22 mouse cellular contexts compared by ENCODE assay signal in genomic region chr11:108345321-108345720, GRCm38 (mm10). TPM values are rescaled to one million over a fixed set of nuclear protein-coding genes. Genes with fewer than 3 reads are reported as not detected.
DNase-seq lines count a peak whose midpoint lies in the region; ATAC-seq and TF ChIP-seq lines count a peak whose summit lies in the region.
"Had no signal": no experiment of that assay in that cellular context is flagged by ENCODE, and none has a peak within 500 bp of the region (broad histone marks: within the 10 kb centered on the region; RNA-seq: fewer than 3 reads in every experiment).

No protein-coding gene starts in this region.

- H3K4me3 ChIP-seq in liver, adult 2 months (ENCODE audit: insufficient read depth, low read depth, low read length) = no peak overlapping the region
- H3K4me3 ChIP-seq in liver, postnatal 0 days (ENCODE audit: low read depth, low read length) = no peak overlapping the region

- TF ChIP-seq EP300 in liver, postnatal 0 days (IDR thresholded peaks at IDR 0.05; ENCODE audit: low read depth) = no peak

- H3K27ac ChIP-seq in liver, adult 2 months (replicated peaks; ENCODE audit: insufficient read depth, low read depth, low read length) = no peak overlapping the region
- H3K27ac ChIP-seq in liver, postnatal 0 days (ENCODE audit: low read depth) = no peak overlapping the region

- WGBS in liver, adult 2 months = 91% methylated on average over 2 of the region's 2 CpGs
- 78% methylated on average over 2 of the region's 2 CpGs for WGBS in liver, postnatal 0 days (ENCODE audit: insufficient replicate concordance)

- DNase-seq in liver, adult 2 months (ENCODE audit: extremely low read depth, low read depth, low spot score) = peak; percentile 22
- no peak for DNase-seq in liver, postnatal 0 days
- peak; percentile 64 for DNase-seq in 416B (ENCODE audit: low read depth)
- peak; percentile 63 for DNase-seq in fat pad, adult 2 months (ENCODE audit: extremely low read depth, low read depth, low spot score)
- no peak for DNase-seq in right cerebral cortex, postnatal 36 days (ENCODE audit: low spot score in 2 of 2)
- no peak for DNase-seq in ovary, postnatal 10 days (ENCODE audit: low spot score)
- DNase-seq: adrenal gland, adult 2 months; adrenal gland, adult 8-10 months; adrenal gland, postnatal 10 days; adrenal gland, postnatal 14 days; adrenal gland, postnatal 25 days; adrenal gland, postnatal 36 days; B cell, adult 2 months; cerebellum, adult 11 months; cerebellum, adult 11-12 months had no signal

- no peaks in the 10 kb centered on the region for H3K36me3 ChIP-seq in liver, adult 2 months (ENCODE audit: control insufficient read depth, insufficient read depth, low read length)
- H3K36me3 ChIP-seq in liver, postnatal 0 days (replicated peaks; ENCODE audit: insufficient read depth, low read length) = no peaks in the 10 kb centered on the region
- H3K36me3 ChIP-seq: G1E had no signal

- H3K9me3 ChIP-seq in liver, postnatal 0 days (ENCODE audit: low read length) = no peaks in the 10 kb centered on the region

- no peaks in the 10 kb centered on the region for H3K79me2 ChIP-seq in liver, adult 2 months (ENCODE audit: control insufficient read depth, insufficient read depth, low read length)

- TF ChIP-seq POLR2A in liver, adult 2 months (IDR thresholded peaks at IDR 0.05; ENCODE audit: extremely low read depth, insufficient read depth, low read length) = no peak

- H3K9ac ChIP-seq in liver, adult 2 months (ENCODE audit: low read depth, low read length) = no peak overlapping the region
- H3K9ac ChIP-seq in liver, postnatal 0 days (replicated peaks) = no peak overlapping the region

- no peak for TF ChIP-seq CTCF in liver, adult 2 months (IDR thresholded peaks at IDR 0.05; ENCODE audit: low read depth, low read length)
- TF ChIP-seq CTCF in liver, postnatal 0 days (IDR thresholded peaks at IDR 0.05; ENCODE audit: low read depth) = no peak

- peaks cover 5% of the 10 kb centered on the region; the same call in 1 of the 2 replicates for H3K4me1 ChIP-seq in liver, adult 2 months (ENCODE audit: control insufficient read depth, insufficient read depth, low read length)
- H3K4me1 ChIP-seq in liver, postnatal 0 days (ENCODE audit: insufficient read depth) = peaks cover 15% of the 10 kb centered on the region

- no peak overlapping the region for H3K4me2 ChIP-seq in liver, postnatal 0 days (ENCODE audit: low read depth, low read length)

- no peaks in the 10 kb centered on the region for H3K27me3 ChIP-seq in liver, adult 2 months (ENCODE audit: control insufficient read depth, insufficient read depth, low read length)
- H3K27me3 ChIP-seq in liver, postnatal 0 days (ENCODE audit: insufficient read depth, low read length) = peaks cover 14% of the 10 kb centered on the region; the same call in 1 of the 2 replicates
- H3K27me3 ChIP-seq: CH12.LX, Patski had no signal

- ATAC-seq in liver, postnatal 0 days = no peak
- ATAC-seq: activated CD4-positive, CD25-positive, alpha-beta regulatory T cell, adult 4 months; CD4-positive, CD25-positive, alpha-beta regulatory T cell, adult 4 months; Patski had no signal

RNA-seq across cellular contexts. Expression of gene Prkca, which starts 1.6 kb away (rescaled TPM):
- total RNA-seq in liver, adult 2 months (2014; rRNA removed) = 4.3 and 4.8 TPM in 2 replicates
- polyA plus RNA-seq in liver, adult 2 months (2012; rRNA removed) = 2.3 and 2.8 TPM in 2 replicates
- polyA plus RNA-seq in liver, postnatal 0 days (2015; fragmentation: Nextera tagmentation; extraction: Ambion mirVana) = 2.9 and 3.0 TPM in 2 replicates
- polyA plus RNA-seq: G1E had no signal

RNA-seq across cellular contexts. Expression of gene Apoh, which starts 2.2 kb away (rescaled TPM):
- total RNA-seq in liver, adult 2 months (2014; rRNA removed) = 3,004 and 3,021 TPM in 2 replicates
- 2,202 and 2,235 TPM in 2 replicates for polyA plus RNA-seq in liver, adult 2 months (2012; rRNA removed)
- polyA plus RNA-seq in liver, postnatal 0 days (2015; fragmentation: Nextera tagmentation; extraction: Ambion mirVana) = 3,365 and 3,457 TPM in 2 replicates
- total RNA-seq: adrenal gland, postnatal 25 days; ES-E14; G1E; MEL had no signal
- polyA plus RNA-seq: activated CD4-positive, CD25-positive, alpha-beta regulatory T cell, adult 4 months; CD4-positive, CD25-positive, alpha-beta regulatory T cell, adult 4 months; G1E had no signal

Comparison
In these comparisons a context has a peak if more than half of its experiments do, and no peak if none do; other contexts are left out.
1. DNase-seq: peak in liver, adult 2 months (single experiment), 416B (single experiment) and fat pad, adult 2 months (single experiment); none in liver, postnatal 0 days (single experiment), right cerebral cortex, postnatal 36 days (0 of 2) and ovary, postnatal 10 days (single experiment).